Mouse (Mus musculus): ENCODE data around the gene Igfbp4. TPM values are rescaled to one million over a fixed set of nuclear protein-coding genes. Genes with fewer than 3 reads are reported as not detected.
A peak's percentile ranks its signal among the peaks of the same experiment; 100 is the strongest.

Gene Igfbp4
- polyA plus RNA-seq, 1 experiment from 2014 or later = 209 TPM

GRCm38 (mm10) chr11:99067591-99067990 is 26.5 kb downstream of the Igfbp4 start:
- no peak overlapping the region for H3K9ac ChIP-seq (ENCODE audit: low read length)
- no peak overlapping the region for H3K27ac ChIP-seq (ENCODE audit: low read depth, low read length)
- DNase-seq (ENCODE audit: low spot score, missing footprints) = no peak
- no peaks in the 10 kb centered on the region for H3K9me3 ChIP-seq (ENCODE audit: control insufficient read depth, low read length)
- H3K27me3 ChIP-seq (ENCODE audit: control insufficient read depth, insufficient read depth, low read length) = no peaks in the 10 kb centered on the region
- no peak overlapping the region for H3K4me3 ChIP-seq (ENCODE audit: low read depth, low read length)
- WGBS = 85% methylated on average over 8 of the region's 8 CpGs
- no peaks in the 10 kb centered on the region for H3K4me1 ChIP-seq (ENCODE audit: control insufficient read depth, insufficient read depth, low read length)
- no peaks in the 10 kb centered on the region for H3K36me3 ChIP-seq (ENCODE audit: control insufficient read depth, insufficient read depth, low read length)
- ATAC-seq (ENCODE audit: low FRiP score) = no peak
- no peak overlapping the region for H3K4me2 ChIP-seq

- 87% methylated on average over 5 of the region's 5 CpGs for WGBS
- H3K4me1 ChIP-seq (ENCODE audit: control insufficient read depth, insufficient read depth, low read length) = no peaks in the 10 kb centered on the region
Measured at GRCm38 (mm10) chr11:99068455-99068854, 27.4 kb downstream of the Igfbp4 start.

GRCm38 (mm10) chr11:99071866-99072265 is 30.8 kb downstream of the Igfbp4 start:
- WGBS = 42% methylated on average over 6 of the region's 6 CpGs
- DNase-seq (ENCODE audit: low spot score, missing footprints) = no peak
- H3K4me1 ChIP-seq (ENCODE audit: control insufficient read depth, insufficient read depth, low read length) = peaks cover 5% of the 10 kb centered on the region; the same call in 1 of the 2 replicates

More at GRCm38 (mm10) chr11:99068455-99068854, 27.4 kb downstream of the Igfbp4 start:
- H3K27me3 ChIP-seq (ENCODE audit: control insufficient read depth, insufficient read depth, low read length) = no peaks in the 10 kb centered on the region
- H3K9me3 ChIP-seq (ENCODE audit: control insufficient read depth, low read length) = no peaks in the 10 kb centered on the region
- H3K9ac ChIP-seq (ENCODE audit: low read length) = no peak overlapping the region
- H3K36me3 ChIP-seq (ENCODE audit: control insufficient read depth, insufficient read depth, low read length) = no peaks in the 10 kb centered on the region
- H3K4me2 ChIP-seq = no peak overlapping the region
- no peak for DNase-seq (ENCODE audit: low spot score, missing footprints)
- no peak for ATAC-seq (ENCODE audit: low FRiP score)
- no peak overlapping the region for H3K4me3 ChIP-seq (ENCODE audit: low read depth, low read length)
- no peak overlapping the region for H3K27ac ChIP-seq (ENCODE audit: low read depth, low read length)

GRCm38 (mm10) chr11:99073781-99074180 is 32.7 kb downstream of the Igfbp4 start:
- Histone ChIP-seq H3K9me3 (ENCODE audit: control insufficient read depth, low read length) (no peaks in the 10 kb centered on the region), H3K4me1 (ENCODE audit: control insufficient read depth, insufficient read depth, low read length) (peaks cover 5% of the 10 kb centered on the region; the same call in 1 of the 2 replicates), H3K9ac (ENCODE audit: low read length) (no peak overlapping the region), H3K4me2 (no peak overlapping the region), H3K27ac (ENCODE audit: low read depth, low read length) (no peak overlapping the region), H3K27me3 (ENCODE audit: control insufficient read depth, insufficient read depth, low read length) (no peaks in the 10 kb centered on the region), H3K4me3 (ENCODE audit: low read depth, low read length) (no peak overlapping the region), H3K36me3 (ENCODE audit: control insufficient read depth, insufficient read depth, low read length) (no peaks in the 10 kb centered on the region)
- ATAC-seq (ENCODE audit: low FRiP score) (no peak), DNase-seq (ENCODE audit: low spot score, missing footprints) (no peak)
- 57% methylated on average over 5 of the region's 5 CpGs for WGBS

More at GRCm38 (mm10) chr11:99071866-99072265, 30.8 kb downstream of the Igfbp4 start:
- H3K36me3 ChIP-seq (ENCODE audit: control insufficient read depth, insufficient read depth, low read length) = no peaks in the 10 kb centered on the region
- H3K9me3 ChIP-seq (ENCODE audit: control insufficient read depth, low read length) = no peaks in the 10 kb centered on the region
- H3K4me3 ChIP-seq (ENCODE audit: low read depth, low read length) = no peak overlapping the region
- no peak for ATAC-seq (ENCODE audit: low FRiP score)
- no peak overlapping the region for H3K27ac ChIP-seq (ENCODE audit: low read depth, low read length)
- 0 out of 2 replicates have a peak overlapping the region, but pooled peaks have one; percentile 3 for H3K9ac ChIP-seq (ENCODE audit: low read length)
- no peak overlapping the region for H3K4me2 ChIP-seq
- no peaks in the 10 kb centered on the region for H3K27me3 ChIP-seq (ENCODE audit: control insufficient read depth, insufficient read depth, low read length)

GRCm38 (mm10) chr11:99076744-99077319 is 35.8 kb downstream of the Igfbp4 start:
- 84% methylated on average over 5 of the region's 5 CpGs for WGBS
- ATAC-seq (ENCODE audit: low FRiP score) = no peak
- no peak overlapping the region for H3K27ac ChIP-seq (ENCODE audit: low read depth, low read length)
- H3K27me3 ChIP-seq (ENCODE audit: control insufficient read depth, insufficient read depth, low read length) = no peaks in the 10 kb centered on the region
- no peak overlapping the region for H3K4me3 ChIP-seq (ENCODE audit: low read depth, low read length)
- peaks cover 5% of the 10 kb centered on the region; the same call in 1 of the 2 replicates for H3K4me1 ChIP-seq (ENCODE audit: control insufficient read depth, insufficient read depth, low read length)
- no peaks in the 10 kb centered on the region for H3K9me3 ChIP-seq (ENCODE audit: control insufficient read depth, low read length)
- DNase-seq (ENCODE audit: low spot score, missing footprints) = no peak
- no peak overlapping the region for H3K4me2 ChIP-seq
- H3K9ac ChIP-seq (ENCODE audit: low read length) = no peak overlapping the region
- no peaks in the 10 kb centered on the region for H3K36me3 ChIP-seq (ENCODE audit: control insufficient read depth, insufficient read depth, low read length)

- no peak overlapping the region for H3K27ac ChIP-seq (ENCODE audit: low read depth, low read length)
- H3K9me3 ChIP-seq (ENCODE audit: control insufficient read depth, low read length) = no peaks in the 10 kb centered on the region
- no peaks in the 10 kb centered on the region for H3K27me3 ChIP-seq (ENCODE audit: control insufficient read depth, insufficient read depth, low read length)
- H3K4me3 ChIP-seq (ENCODE audit: low read depth, low read length) = no peak overlapping the region
- H3K4me1 ChIP-seq (ENCODE audit: control insufficient read depth, insufficient read depth, low read length) = peaks cover 5% of the 10 kb centered on the region; the same call in 1 of the 2 replicates
- DNase-seq (ENCODE audit: low spot score, missing footprints) (no peak), ATAC-seq (ENCODE audit: low FRiP score) (no peak)
- no peaks in the 10 kb centered on the region for H3K36me3 ChIP-seq (ENCODE audit: control insufficient read depth, insufficient read depth, low read length)
- no peak overlapping the region for H3K4me2 ChIP-seq
- H3K9ac ChIP-seq (ENCODE audit: low read length) = no peak overlapping the region
- WGBS = 87% methylated on average over 8 of the region's 8 CpGs
Measured at GRCm38 (mm10) chr11:99077869-99078268, 36.8 kb downstream of the Igfbp4 start.

GRCm38 (mm10) chr11:99080902-99081543 is 40.0 kb downstream of the Igfbp4 start:
- H3K4me1 ChIP-seq (ENCODE audit: control insufficient read depth, insufficient read depth, low read length) = no peaks in the 10 kb centered on the region
- no peak overlapping the region for H3K9ac ChIP-seq (ENCODE audit: low read length)
- no peak overlapping the region for H3K4me3 ChIP-seq (ENCODE audit: low read depth, low read length)
- ATAC-seq (ENCODE audit: low FRiP score) (no peak), DNase-seq (ENCODE audit: low spot score, missing footprints) (no peak)
- no peak overlapping the region for H3K27ac ChIP-seq (ENCODE audit: low read depth, low read length)
- H3K4me2 ChIP-seq = no peak overlapping the region
- H3K9me3 ChIP-seq (ENCODE audit: control insufficient read depth, low read length) = no peaks in the 10 kb centered on the region
- WGBS = 86% methylated on average over 9 of the region's 9 CpGs
- H3K27me3 ChIP-seq (ENCODE audit: control insufficient read depth, insufficient read depth, low read length) = no peaks in the 10 kb centered on the region
- no peaks in the 10 kb centered on the region for H3K36me3 ChIP-seq (ENCODE audit: control insufficient read depth, insufficient read depth, low read length)

- DNase-seq (ENCODE audit: low spot score, missing footprints) = no peak
- no peak for ATAC-seq (ENCODE audit: low FRiP score)
- H3K9ac ChIP-seq (ENCODE audit: low read length) = no peak overlapping the region
- H3K27me3 ChIP-seq (ENCODE audit: control insufficient read depth, insufficient read depth, low read length) = no peaks in the 10 kb centered on the region
- H3K27ac ChIP-seq (ENCODE audit: low read depth, low read length) = no peak overlapping the region
- no peaks in the 10 kb centered on the region for H3K4me1 ChIP-seq (ENCODE audit: control insufficient read depth, insufficient read depth, low read length)
- no peak overlapping the region for H3K4me3 ChIP-seq (ENCODE audit: low read depth, low read length)
- no peak overlapping the region for H3K4me2 ChIP-seq
- 79% methylated on average over 3 of the region's 3 CpGs for WGBS
- no peaks in the 10 kb centered on the region for H3K9me3 ChIP-seq (ENCODE audit: control insufficient read depth, low read length)
- no peaks in the 10 kb centered on the region for H3K36me3 ChIP-seq (ENCODE audit: control insufficient read depth, insufficient read depth, low read length)
Measured at GRCm38 (mm10) chr11:99081566-99081965, 40.5 kb downstream of the Igfbp4 start.

- H3K9ac ChIP-seq (ENCODE audit: low read length) = no peak overlapping the region
- H3K27me3 ChIP-seq (ENCODE audit: control insufficient read depth, insufficient read depth, low read length) = no peaks in the 10 kb centered on the region
- no peaks in the 10 kb centered on the region for H3K4me1 ChIP-seq (ENCODE audit: control insufficient read depth, insufficient read depth, low read length)
- no peak for DNase-seq (ENCODE audit: low spot score, missing footprints)
- H3K27ac ChIP-seq (ENCODE audit: low read depth, low read length) = no peak overlapping the region
- ATAC-seq (ENCODE audit: low FRiP score) = no peak
- no peak overlapping the region for H3K4me2 ChIP-seq
- no peak overlapping the region for H3K4me3 ChIP-seq (ENCODE audit: low read depth, low read length)
- no peaks in the 10 kb centered on the region for H3K36me3 ChIP-seq (ENCODE audit: control insufficient read depth, insufficient read depth, low read length)
- 75% methylated on average over 8 of the region's 8 CpGs for WGBS
- no peaks in the 10 kb centered on the region for H3K9me3 ChIP-seq (ENCODE audit: control insufficient read depth, low read length)
Measured at GRCm38 (mm10) chr11:99082098-99082497, 41.1 kb downstream of the Igfbp4 start.

Measured in midbrain, embryonic 11.5 days (tissue).